Mouse (Mus musculus) kidney, postnatal 14 days (tissue): ENCODE data around the gene Sema4a.

ENCODE experiments used
- DNase-seq: peaks from one replicate; pipeline ENCODE4 v3.0.0; 2022; ENCODE audit warnings: mixed read lengths

Gene Sema4a

DNA sequence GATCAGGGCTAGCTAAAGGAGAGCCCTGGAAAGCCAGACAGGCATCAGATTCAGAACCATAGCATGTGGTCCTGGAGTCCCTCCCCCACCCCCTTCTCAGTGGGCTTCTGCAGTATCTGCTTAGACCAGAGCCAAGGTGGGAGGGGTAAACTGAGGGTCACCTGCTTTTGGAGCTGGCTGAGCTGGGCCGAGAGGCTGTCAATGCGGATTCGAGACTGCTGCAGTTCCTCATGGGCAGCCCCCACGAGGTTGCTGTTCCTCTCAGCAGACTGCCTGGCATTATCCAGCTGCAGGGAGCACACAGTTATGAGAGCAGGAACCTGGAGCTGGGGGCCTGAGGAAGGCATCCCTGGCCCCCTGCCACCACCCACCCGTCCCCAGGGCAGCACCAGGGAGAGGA lies 25.1 kb upstream of the Sema4a start:
- no peak for DNase-seq

DNA sequence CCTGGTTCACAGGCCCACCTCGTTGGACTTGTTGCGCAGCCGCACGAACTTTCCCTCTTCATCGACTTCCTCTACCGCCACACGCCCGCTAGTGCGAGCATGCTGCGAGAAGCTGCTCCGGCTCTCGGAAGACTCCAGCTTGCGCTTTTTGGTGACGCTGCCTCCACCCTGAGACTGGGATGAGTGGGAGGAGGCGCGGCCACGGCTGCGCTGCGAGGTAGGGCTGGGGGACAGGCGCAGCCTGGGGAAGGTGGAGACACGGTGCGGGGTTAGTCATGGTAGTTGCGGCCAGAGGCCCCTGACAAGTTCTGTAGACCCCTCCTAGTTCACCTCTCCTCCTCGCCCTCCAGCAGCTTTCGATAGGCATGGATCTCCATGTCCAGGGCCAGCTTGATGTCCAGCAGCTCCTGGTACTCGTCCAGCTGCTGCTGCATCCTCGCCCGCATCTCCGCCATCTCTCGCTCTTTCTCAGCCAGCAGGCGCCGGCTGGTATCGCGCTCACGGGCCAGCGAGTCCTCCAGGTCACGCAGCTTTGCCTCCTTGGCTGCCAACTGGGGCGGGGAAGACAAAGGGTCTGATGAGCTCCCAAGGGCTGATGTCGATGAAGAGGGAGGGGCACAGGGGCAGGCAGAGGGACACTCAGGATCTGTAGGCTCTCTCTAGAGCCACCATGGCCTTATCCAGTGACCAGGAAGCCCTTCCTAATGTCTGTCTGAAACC lies 23.8 kb upstream of the Sema4a start:
- DNase-seq, result no peak

DNA sequence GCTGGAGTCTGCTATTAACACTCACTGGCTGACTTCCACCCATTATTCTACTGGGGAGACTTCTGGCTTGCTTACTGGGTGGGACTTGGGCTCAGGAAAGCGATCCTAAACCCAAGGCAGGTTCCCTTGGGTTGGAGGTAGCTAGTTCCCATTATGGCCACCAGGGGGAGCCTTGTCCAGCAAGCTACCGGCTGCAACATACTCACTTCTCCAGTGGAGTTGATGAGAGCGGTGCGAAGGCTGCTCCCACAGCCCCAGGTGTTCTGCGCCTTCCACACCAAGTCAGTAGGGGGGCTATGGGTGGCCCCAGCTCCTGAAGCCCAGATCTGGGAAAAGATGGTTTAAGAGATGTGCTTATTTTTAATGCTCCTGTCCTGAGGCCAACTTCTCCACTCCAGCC lies 22.6 kb upstream of the Sema4a start:
- peak; percentile 79 for DNase-seq

DNA sequence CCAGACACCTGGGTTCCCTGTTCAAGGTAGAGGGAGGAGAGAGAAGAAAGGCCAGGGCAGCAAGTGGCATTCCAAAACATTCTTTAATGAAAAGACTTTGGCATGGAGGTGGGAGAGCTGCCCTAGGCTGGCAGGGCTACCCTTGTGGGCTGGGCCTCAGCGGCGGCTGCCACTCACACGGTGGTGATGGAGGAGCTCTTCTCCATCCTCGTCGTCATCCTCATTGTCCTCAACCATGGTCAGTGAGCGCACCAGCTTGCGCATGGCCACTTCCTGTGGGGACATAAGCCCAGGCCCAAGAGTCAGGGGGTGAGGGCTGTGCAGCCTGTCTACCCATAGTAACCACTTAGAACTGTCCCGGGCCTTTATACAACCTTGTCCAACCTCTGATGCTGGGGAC lies 22.2 kb upstream of the Sema4a start:
- DNase-seq, result no peak

DNA sequence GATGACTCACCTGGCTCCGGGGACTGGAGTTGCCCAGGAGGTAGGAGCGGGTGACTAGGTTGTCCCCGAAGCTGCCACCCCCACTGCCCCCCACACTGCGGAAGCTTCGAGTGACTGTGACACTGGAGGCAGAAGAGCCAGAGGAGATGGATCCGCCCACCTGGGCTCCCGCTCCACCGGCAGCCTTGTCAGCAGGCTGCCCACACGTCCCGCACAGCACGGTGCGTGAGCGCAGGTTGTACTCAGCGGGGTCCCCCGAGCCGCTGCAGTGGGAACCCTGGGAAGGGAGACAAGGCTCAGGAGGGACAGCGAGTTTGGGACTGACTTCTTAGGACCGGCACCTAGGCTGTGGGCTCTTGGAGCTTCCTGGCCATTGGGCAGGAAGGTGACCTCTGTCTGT lies 21.4 kb upstream of the Sema4a start:
- DNase-seq, result no peak

DNA sequence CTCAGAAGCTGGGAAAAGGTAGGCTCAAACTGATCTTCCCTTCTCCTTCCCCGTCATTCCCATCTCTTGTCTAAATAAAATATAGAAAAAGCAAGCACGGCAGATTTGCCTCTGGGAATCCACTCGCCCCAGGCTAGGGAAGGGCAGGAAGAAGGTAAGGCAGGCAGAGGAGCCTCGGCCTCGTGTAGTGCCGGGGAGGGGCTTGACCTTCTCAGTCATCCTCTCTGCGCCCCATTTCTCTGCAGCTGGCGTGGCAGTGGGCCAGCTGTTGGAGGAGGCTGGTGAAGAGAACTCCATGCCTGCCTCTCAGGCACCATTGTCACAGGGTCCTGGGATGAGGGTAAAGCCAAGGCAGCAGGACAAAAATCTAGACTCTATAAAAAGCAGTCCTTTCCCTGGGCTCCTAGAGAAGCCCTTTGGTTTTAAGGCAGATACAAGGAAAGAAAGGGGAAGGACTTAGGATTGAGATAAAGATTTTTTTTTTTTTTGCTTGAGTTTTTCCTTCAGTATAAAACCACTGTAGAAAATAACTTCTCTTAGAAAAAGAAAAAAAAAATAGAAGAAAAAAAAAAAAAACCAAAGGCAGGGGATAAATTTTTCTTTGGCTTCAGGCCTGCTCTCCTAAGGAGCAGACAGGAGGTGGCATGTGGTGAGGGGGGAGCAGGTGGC lies 20.5 kb upstream of the Sema4a start:
- DNase-seq, result no peak

DNA sequence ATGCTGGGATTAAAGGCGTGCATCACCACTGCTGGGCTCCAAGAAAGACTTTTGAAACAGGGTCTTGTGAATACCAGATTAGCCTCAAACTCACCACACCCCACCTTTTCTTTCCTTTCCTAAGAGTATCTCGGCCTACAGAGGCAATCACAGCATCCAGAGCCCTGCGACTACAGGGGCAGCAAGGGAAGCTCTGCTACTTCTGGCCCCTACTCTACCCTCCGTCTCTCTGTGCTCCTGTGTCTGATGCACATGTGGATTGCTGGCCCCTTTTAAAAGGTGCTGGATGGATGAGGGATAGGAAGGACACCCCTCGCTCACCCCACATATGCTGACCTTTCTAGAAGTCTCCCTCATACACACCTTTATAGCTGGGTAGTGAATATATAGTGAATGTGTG lies 19.7 kb upstream of the Sema4a start:
- DNase-seq, result no peak

DNA sequence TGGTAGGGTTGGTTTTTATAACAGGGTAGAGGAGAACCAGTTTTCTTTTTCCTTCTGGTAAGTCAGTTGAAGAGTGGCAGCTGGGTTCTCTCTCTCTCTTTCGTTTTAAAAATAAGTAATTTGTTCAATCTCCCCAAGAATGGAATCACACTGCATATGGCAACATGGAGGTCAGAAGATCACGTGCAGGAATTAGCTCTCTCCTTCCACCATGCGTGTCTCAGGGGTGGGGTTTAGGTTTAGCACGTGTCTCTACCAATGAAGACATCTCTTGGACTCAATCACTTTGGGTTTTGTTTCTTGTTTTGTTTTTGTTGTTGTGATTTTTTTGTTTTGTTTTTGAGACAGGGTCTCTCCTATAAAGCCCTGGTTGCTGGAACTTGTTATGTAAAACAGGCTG lies 18.8 kb upstream of the Sema4a start:
- DNase-seq, result no peak

DNA sequence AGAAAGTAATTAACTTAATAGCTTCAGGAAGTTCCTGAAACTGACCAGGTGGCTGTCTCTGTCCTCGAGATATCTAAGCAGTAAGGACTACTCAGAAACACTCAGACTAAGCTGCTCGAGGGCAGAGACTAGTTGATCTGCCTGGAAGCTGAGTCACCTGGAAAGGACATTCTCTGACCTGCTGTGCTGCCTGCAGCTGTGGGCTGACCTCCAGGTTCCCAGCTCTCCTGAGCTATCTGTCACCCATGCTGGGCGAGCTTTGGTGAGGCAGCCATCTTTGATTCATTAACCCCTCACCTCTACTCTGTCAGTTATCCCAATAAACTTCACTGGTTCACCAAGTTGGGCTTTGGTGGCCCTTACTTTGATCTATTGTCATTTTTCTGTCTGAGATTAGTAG lies 18.2 kb upstream of the Sema4a start:
- DNase-seq, result no peak

DNA sequence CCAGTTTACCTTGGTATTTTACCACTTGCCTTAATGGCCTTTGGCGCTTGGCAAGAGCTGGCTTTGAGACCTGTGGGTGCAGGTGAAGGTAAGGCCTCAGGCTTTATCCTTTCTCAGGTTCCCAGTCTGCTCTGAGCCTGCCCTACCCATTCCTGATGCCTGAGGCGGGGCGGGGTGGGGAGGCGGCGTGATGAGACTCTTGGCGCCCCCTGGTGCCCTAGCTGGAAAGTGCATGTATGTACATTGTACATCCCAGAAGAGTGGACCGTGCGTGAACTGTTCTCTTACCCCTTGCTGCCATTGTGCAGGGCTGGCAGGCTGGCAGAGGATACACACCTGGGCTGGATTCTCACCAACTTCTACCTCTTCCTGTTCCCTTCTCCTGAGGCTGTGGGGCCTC lies 16.8 kb upstream of the Sema4a start:
- DNase-seq, result peak; percentile 89

DNA sequence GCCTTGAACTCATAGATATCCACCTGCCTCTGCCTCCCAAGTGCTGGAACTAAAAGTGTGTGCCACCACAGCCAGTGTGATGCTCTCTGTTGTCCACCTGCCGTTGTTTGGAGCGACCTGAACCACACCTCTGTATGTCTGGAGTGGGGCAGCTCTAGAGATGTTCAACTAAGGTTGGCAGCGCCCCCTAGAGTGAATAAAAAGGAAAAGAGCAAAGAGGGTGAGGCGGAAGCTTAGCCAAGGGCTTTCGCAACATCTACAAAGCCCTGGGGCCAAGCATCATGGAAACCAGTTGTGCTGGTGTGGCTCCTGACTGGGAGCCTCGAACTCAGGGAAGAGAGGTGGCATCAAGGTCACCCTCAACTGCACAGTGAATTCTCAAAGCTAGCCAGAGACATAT lies 15.4 kb upstream of the Sema4a start:
- DNase-seq, result no peak

DNA sequence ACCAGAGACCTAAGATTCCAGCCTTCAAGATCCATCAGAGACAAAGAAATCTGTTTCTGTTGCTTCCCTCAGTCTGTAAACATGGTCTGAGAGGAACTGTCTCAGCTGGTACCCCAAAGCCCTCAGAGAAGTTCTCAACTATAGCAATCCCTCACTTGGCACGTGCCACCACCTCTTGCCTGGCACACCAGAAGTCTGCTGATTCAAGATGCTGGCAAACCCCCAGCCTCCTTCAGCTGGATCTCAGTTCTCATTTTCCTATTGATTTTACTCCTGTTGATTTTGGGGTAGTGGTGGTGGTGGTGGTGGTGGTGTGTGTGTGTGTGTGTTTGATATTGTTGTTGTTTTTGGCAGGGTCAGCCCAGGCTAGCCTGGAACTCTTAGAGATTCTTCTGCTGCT lies 12.6 kb upstream of the Sema4a start:
- no peak for DNase-seq

DNA sequence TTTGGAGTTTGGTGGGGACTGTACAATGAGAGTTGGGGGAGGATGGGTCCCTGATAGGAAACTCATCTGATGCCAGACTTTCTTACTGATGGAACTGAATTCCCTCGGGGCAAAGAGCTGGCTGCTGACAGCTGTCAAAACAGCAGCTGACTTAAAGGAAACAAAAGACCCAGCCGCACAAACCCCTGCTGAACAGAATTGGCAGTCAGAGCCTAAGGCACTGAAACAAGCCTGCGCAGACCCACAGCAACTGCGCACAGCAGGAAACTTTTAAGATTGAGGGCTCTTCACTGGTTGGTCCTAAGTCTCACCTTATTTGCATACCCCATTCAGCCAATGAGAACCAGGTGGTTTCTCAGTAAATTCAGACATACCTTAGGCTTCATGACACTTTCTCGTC lies 12.0 kb upstream of the Sema4a start:
- peak; percentile 50 for DNase-seq

DNA sequence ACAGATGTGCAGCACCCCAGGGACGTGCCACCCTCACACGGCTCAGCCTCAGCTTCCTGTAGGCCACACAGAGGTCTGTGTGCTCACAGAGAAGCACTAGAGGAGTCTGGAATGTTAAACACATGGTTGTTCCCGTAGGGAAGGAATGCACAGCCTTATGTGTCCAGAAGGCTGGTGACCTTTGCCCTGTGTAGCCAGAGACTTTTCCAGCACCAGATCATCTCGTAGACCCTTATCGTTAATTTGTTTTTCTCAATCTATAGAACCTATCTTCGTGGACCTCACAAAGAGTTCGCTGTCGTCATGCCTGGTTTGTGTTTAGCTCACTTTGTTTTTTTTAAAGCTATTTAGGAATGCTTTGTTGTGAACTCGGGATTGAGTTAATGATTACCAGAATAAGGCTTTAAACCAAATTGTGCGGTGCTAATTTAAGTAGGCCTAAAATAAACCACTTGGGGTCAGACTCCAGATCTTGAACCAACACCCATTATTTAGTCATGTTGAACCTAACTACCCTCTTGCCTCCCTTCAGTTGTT lies 10.0 kb upstream of the Sema4a start:
- DNase-seq, result peak; percentile 59

DNA sequence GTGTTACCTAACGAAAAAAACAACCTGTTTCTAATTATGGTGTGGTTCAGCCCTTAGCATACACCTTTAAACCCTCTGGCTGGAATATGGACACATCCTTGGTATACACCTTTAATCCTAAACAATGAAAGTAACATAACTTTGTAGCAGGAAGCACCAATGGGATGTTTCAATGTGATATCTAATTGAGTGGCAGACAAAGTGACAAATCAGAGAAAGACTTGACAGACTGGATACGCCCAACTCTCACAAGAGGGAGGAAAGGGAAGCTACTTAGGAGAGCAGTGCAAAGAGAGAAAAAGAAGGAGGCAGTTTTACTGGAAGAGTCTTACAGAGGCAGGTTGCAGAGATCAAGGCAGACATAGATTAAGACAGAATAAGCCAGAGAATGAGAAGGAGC lies 8.5 kb upstream of the Sema4a start:
- no peak for DNase-seq

DNA sequence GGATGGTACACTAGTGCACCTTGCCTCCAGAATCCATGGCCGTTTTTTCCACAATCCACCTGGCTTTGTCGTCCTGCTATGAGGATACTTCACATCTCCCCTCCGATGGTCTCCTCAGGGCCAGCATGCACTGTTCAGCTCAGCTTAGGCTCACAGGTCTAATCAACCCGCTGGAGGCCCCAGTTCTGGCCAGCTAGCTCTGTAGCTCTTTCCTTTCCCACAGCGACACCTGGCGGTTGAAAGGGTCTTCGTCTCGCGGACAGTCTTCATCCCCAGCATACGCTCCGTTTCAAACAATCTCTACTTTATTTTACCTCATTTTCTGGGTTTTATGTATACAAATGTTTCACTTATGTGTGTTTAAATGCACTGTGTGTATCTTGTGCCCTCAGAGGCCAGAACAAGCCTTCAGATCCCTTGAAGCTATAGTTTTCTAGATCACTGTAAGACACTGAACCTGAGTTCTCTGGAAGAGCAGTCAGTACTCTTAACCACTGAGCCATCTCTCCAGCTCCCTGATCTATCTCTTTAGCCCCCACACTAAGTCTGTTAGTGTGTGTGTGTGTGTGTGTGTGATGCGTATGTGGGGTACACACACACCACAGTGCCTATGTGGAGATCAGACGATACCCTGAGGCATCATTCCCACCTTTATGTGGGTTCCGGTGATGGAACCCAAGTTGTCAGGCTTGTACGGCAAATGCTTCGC lies 6.3 kb upstream of the Sema4a start:
- DNase-seq, result peak; percentile 91

DNA sequence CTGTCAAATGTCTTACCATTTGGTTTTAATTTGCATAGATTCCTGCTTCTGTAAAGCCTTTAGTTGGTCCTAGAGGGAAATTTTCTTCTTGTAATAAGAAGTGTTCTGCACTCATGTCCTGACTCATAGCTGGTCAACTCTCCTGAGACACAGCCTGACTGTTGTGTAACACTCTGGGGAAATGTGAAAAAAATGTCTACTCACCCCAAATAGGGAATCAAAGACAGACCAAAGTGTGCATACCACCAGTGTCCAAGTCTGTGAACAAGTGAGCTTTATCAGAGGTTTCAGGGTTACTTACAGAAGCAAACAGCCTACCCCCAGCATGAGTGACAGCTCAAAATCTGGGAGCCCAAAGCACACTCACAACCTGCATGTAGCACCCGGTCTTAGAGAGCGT lies 4.1 kb upstream of the Sema4a start:
- DNase-seq, result no peak

DNA sequence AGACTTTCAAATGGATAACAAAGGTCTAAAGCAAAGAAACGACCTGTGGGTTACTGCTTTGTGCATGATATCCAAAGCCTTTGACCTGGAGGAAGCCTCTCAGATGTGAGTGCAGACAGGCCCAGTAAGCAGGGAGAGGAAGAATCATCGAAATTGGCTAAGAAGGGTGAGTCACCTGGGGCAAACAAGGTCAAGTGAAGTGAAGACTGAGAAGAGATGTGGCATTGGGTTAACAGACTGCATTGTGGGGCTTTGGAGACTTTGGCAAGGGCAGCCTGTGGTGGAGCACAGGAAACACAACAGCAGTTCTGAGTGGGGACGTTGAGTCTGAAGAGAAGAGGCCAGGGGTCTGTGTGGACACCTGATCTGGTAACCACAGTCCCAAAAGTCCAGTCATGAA lies 3.4 kb upstream of the Sema4a start:
- no peak for DNase-seq

DNA sequence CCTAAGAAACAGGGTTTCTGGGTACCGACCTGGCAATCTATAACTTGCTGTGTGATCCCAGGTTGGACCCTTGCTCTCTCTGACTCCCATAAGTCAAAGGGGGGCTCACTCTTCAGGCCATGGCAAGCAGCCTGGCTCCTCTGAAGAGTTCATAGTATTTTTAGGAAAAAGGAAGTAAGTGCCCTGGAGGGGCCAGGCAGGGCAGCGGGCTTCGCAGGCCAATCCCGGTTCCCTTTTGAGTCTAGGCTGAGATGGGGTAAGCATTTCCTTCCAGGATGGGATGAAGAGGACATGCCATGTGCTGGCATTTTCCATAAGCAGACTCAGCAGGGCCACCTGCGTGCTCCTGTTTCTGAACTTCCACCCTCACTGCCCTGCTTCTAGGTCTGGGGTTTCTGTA lies 953 bp downstream of the Sema4a start:
- DNase-seq, result no peak

DNA sequence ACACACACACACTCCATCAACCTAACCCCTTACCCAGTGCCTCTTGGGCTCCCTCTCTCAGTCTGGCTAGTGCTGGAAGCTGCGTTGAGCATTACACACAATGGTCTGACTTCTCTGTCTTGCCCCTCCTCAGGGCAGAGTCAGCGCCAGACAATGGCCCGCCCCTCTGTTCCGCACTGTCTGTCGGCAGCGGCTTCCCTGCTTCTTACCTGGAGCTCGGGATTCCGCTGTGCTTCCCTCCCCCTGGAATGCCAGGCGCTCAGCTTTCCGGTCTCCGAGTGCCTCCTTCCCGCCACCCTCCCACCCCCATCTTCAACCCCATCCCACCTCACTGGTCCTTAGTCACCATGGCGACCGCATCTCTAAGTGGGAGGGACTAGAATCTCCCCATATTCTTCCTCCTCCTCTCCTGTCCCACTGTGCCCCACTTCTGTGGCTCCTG lies 2.2 kb downstream of the Sema4a start:
- DNase-seq, result no peak

DNA sequence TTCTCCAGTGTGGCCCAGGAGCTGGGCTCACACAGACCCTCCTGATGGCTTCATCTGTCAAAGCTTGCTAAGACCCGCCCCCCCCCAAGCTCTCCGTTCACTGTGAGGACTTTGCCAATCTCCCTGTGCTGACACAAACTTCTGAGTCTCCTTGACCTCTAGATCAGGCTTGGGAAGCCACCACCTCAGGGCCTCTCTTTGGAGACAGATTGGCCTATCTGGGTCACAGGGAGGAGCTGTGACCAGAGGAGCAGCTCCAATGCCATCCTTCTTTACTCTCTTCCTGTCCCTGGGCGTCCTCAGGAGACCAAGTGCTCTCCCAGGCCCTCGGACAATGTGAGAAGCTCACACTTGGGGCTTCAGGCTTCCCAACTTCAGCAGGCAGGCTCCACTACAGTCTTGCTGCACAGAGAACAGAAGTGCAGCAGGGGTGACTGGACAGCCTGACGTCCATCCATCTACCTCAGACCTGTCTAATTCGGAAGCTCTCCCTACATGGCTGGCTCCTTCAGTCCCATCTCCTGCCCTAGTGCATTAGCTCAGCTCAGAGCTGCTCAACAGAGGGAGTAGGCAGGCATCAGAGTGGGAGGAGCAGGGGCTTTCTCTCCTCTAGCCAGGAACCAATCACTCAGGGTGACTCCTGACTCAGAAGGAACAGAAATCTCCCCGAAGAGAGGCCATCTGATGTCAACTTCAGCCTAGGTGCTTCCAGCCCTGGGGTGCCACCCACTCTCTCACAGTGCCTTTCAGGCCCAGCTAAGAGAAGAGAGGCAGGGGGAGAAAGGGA lies 4.0 kb downstream of the Sema4a start:
- no peak for DNase-seq

DNA sequence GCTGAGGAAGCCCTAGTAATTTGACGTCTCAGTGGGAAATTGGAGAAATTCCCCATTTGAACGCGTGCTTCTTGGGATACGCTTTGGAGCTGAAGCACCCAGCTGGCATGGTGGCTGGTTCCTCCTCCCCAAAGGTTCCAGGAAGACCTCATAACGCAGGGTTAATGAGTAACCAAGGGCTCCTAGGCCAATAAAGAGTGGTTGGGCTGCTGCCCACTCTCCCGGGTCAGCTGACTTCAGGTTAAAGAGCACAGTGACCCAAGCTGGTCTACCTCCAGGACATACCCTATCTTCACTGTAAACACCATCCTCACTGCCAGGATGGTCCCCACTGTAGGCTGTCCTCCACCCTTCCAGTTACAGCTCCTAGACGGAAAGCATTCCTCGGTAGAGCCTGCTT lies 4.7 kb downstream of the Sema4a start:
- DNase-seq, result peak; percentile 89

DNA sequence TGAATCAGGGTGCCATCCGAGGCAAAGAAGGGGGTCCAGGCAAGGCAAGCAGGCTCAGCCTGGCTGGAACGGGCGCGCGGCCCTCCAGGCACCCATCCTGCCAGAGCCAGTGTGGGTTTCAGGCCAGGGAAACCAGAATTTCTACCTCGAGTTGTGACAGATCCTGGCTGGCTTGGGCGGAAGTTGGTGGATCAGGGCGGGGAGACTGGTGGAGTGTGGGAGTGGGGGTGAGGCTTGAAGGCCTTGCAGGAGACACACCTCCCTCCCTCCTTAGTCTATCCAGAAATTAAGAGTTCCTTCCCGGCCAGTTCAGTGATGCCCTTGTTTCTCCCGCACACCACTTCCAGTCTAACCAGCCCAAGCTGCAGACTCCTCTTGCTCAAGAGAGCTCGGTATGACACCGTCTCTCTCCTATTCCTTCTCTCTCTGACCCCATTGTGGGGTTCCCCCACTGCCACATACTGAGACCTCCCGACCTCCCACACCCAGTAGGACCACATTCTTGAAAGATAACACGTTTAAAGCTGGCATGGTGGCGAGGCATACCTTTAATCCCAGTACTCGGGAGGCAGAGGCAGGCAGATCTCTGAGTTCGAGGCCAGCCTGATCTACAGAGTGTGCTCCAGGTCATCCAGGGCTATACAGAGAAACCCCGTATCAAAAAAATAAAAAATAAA lies 5.3 kb downstream of the Sema4a start:
- peak; percentile 72 for DNase-seq
